Mouse (Mus musculus): ENCODE results near the gene Map2k5. TPM values are rescaled to one million over a fixed set of nuclear protein-coding genes. Genes with fewer than 3 reads are reported as not detected.

Gene Map2k5
- polyA plus RNA-seq, 1 experiment from 2014 or later: 29.1 TPM

- Histone ChIP-seq H3K36me3 (ENCODE audit: control insufficient read depth, insufficient read depth) (0 out of 2 replicates have a peak, but pooled peaks cover 4% of the 10 kb centered on the region), H3K9ac (ENCODE audit: low read length) (no peak overlapping the region), H3K4me1 (ENCODE audit: control insufficient read depth, insufficient read depth, low read length) (peaks cover 7% of the 10 kb centered on the region; the same call in 1 of the 2 replicates), H3K4me2 (ENCODE audit: low read depth, low read length) (no peak overlapping the region), H3K4me3 (ENCODE audit: low read length) (no peak overlapping the region), H3K9me3 (replicated peaks; ENCODE audit: control insufficient read depth, low read length) (no peaks in the 10 kb centered on the region), H3K27ac (ENCODE audit: low read length) (no peak overlapping the region), H3K27me3 (ENCODE audit: control insufficient read depth, insufficient read depth, low read length) (0 out of 2 replicates have a peak, but pooled peaks cover 2% of the 10 kb centered on the region)
- 75% methylated on average over 11 of the region's 11 CpGs for WGBS
- no peak for ATAC-seq (replicated peaks; ENCODE audit: extremely low read depth, insufficient read depth, low FRiP score)
Observed at GRCm38 (mm10) chr9:63181337-63182178, 196.1 kb downstream of the Map2k5 start.

- H3K4me1 ChIP-seq (ENCODE audit: control insufficient read depth, insufficient read depth, low read length): peaks cover 7% of the 10 kb centered on the region; the same call in 1 of the 2 replicates
- WGBS: 77% methylated on average over 8 of the region's 8 CpGs
Observed at GRCm38 (mm10) chr9:63178296-63178695, 199.4 kb downstream of the Map2k5 start.

GRCm38 (mm10) chr9:63174001-63174721, 203.5 kb downstream of the Map2k5 start:
- no peak overlapping the region for H3K4me2 ChIP-seq (ENCODE audit: low read depth, low read length)
- H3K9ac ChIP-seq (ENCODE audit: low read length): no peak overlapping the region
- H3K27ac ChIP-seq (ENCODE audit: low read length): no peak overlapping the region
- H3K4me1 ChIP-seq (ENCODE audit: control insufficient read depth, insufficient read depth, low read length): no peaks in the 10 kb centered on the region
- no peak overlapping the region for H3K4me3 ChIP-seq (ENCODE audit: low read length)
- ATAC-seq (replicated peaks; ENCODE audit: extremely low read depth, insufficient read depth, low FRiP score): no peak
- peaks cover 3% of the 10 kb centered on the region for H3K36me3 ChIP-seq (ENCODE audit: control insufficient read depth, insufficient read depth)
- no peaks in the 10 kb centered on the region for H3K27me3 ChIP-seq (ENCODE audit: control insufficient read depth, insufficient read depth, low read length)
- H3K9me3 ChIP-seq (replicated peaks; ENCODE audit: control insufficient read depth, low read length): 0 out of 2 replicates have a peak, but pooled peaks cover under 1% of the 10 kb centered on the region
- WGBS: 86% methylated on average over 8 of the region's 8 CpGs

More at GRCm38 (mm10) chr9:63178296-63178695, 199.4 kb downstream of the Map2k5 start:
- H3K4me2 ChIP-seq (ENCODE audit: low read depth, low read length): no peak overlapping the region
- H3K36me3 ChIP-seq (ENCODE audit: control insufficient read depth, insufficient read depth): 0 out of 2 replicates have a peak, but pooled peaks cover 4% of the 10 kb centered on the region
- no peak overlapping the region for H3K4me3 ChIP-seq (ENCODE audit: low read length)
- H3K27me3 ChIP-seq (ENCODE audit: control insufficient read depth, insufficient read depth, low read length): 0 out of 2 replicates have a peak, but pooled peaks cover 2% of the 10 kb centered on the region
- no peak for ATAC-seq (replicated peaks; ENCODE audit: extremely low read depth, insufficient read depth, low FRiP score)
- no peaks in the 10 kb centered on the region for H3K9me3 ChIP-seq (replicated peaks; ENCODE audit: control insufficient read depth, low read length)
- H3K27ac ChIP-seq (ENCODE audit: low read length): no peak overlapping the region
- H3K9ac ChIP-seq (ENCODE audit: low read length): no peak overlapping the region

GRCm38 (mm10) chr9:63171951-63172350, 205.8 kb downstream of the Map2k5 start:
- WGBS: 32% methylated on average over 2 of the region's 2 CpGs

GRCm38 (mm10) chr9:63169127-63169526, 208.6 kb downstream of the Map2k5 start:
- Histone ChIP-seq H3K4me3 (ENCODE audit: low read length) (no peak overlapping the region), H3K27me3 (ENCODE audit: control insufficient read depth, insufficient read depth, low read length) (no peaks in the 10 kb centered on the region), H3K36me3 (ENCODE audit: control insufficient read depth, insufficient read depth) (peaks cover 4% of the 10 kb centered on the region), H3K4me1 (ENCODE audit: control insufficient read depth, insufficient read depth, low read length) (no peaks in the 10 kb centered on the region), H3K9ac (ENCODE audit: low read length) (no peak overlapping the region), H3K4me2 (ENCODE audit: low read depth, low read length) (no peak overlapping the region), H3K27ac (ENCODE audit: low read length) (no peak overlapping the region), H3K9me3 (replicated peaks; ENCODE audit: control insufficient read depth, low read length) (0 out of 2 replicates have a peak, but pooled peaks cover 2% of the 10 kb centered on the region)
- ATAC-seq (replicated peaks; ENCODE audit: extremely low read depth, insufficient read depth, low FRiP score): no peak
- WGBS: 67% methylated on average over 1 of the region's 1 CpGs

More at GRCm38 (mm10) chr9:63171951-63172350, 205.8 kb downstream of the Map2k5 start:
- no peak overlapping the region for H3K9ac ChIP-seq (ENCODE audit: low read length)
- H3K4me2 ChIP-seq (ENCODE audit: low read depth, low read length): no peak overlapping the region
- no peak overlapping the region for H3K27ac ChIP-seq (ENCODE audit: low read length)
- ATAC-seq (replicated peaks; ENCODE audit: extremely low read depth, insufficient read depth, low FRiP score): no peak
- H3K27me3 ChIP-seq (ENCODE audit: control insufficient read depth, insufficient read depth, low read length): no peaks in the 10 kb centered on the region
- H3K4me3 ChIP-seq (ENCODE audit: low read length): no peak overlapping the region
- peaks cover 4% of the 10 kb centered on the region for H3K36me3 ChIP-seq (ENCODE audit: control insufficient read depth, insufficient read depth)
- H3K9me3 ChIP-seq (replicated peaks; ENCODE audit: control insufficient read depth, low read length): 0 out of 2 replicates have a peak, but pooled peaks cover 2% of the 10 kb centered on the region
- no peaks in the 10 kb centered on the region for H3K4me1 ChIP-seq (ENCODE audit: control insufficient read depth, insufficient read depth, low read length)

GRCm38 (mm10) chr9:63165070-63165469, 212.6 kb downstream of the Map2k5 start:
- no peak overlapping the region for H3K4me3 ChIP-seq (ENCODE audit: low read length)
- H3K27ac ChIP-seq (ENCODE audit: low read length): no peak overlapping the region
- 0 out of 2 replicates have a peak, but pooled peaks cover 2% of the 10 kb centered on the region for H3K9me3 ChIP-seq (replicated peaks; ENCODE audit: control insufficient read depth, low read length)
- no peaks in the 10 kb centered on the region for H3K4me1 ChIP-seq (ENCODE audit: control insufficient read depth, insufficient read depth, low read length)
- WGBS: 42% methylated on average over 9 of the region's 9 CpGs
- no peak for ATAC-seq (replicated peaks; ENCODE audit: extremely low read depth, insufficient read depth, low FRiP score)
- peaks cover 4% of the 10 kb centered on the region for H3K36me3 ChIP-seq (ENCODE audit: control insufficient read depth, insufficient read depth)
- H3K27me3 ChIP-seq (ENCODE audit: control insufficient read depth, insufficient read depth, low read length): no peaks in the 10 kb centered on the region; the same call in 1 of the 2 replicates
- no peak overlapping the region for H3K9ac ChIP-seq (ENCODE audit: low read length)
- H3K4me2 ChIP-seq (ENCODE audit: low read depth, low read length): no peak overlapping the region

GRCm38 (mm10) chr9:63163756-63164155, 213.9 kb downstream of the Map2k5 start:
- Histone ChIP-seq H3K9me3 (replicated peaks; ENCODE audit: control insufficient read depth, low read length) (no peaks in the 10 kb centered on the region), H3K4me3 (ENCODE audit: low read length) (no peak overlapping the region), H3K4me2 (ENCODE audit: low read depth, low read length) (no peak overlapping the region), H3K27ac (ENCODE audit: low read length) (no peak overlapping the region), H3K4me1 (ENCODE audit: control insufficient read depth, insufficient read depth, low read length) (no peaks in the 10 kb centered on the region), H3K36me3 (ENCODE audit: control insufficient read depth, insufficient read depth) (no peaks in the 10 kb centered on the region), H3K9ac (ENCODE audit: low read length) (no peak overlapping the region), H3K27me3 (ENCODE audit: control insufficient read depth, insufficient read depth, low read length) (peaks cover 10% of the 10 kb centered on the region)
- WGBS: 82% methylated on average over 8 of the region's 8 CpGs
- ATAC-seq (replicated peaks; ENCODE audit: extremely low read depth, insufficient read depth, low FRiP score): no peak

- Histone ChIP-seq H3K36me3 (ENCODE audit: control insufficient read depth, insufficient read depth) (no peaks in the 10 kb centered on the region), H3K4me2 (ENCODE audit: low read depth, low read length) (no peak overlapping the region), H3K4me1 (ENCODE audit: control insufficient read depth, insufficient read depth, low read length) (peaks cover 5% of the 10 kb centered on the region), H3K27ac (ENCODE audit: low read length) (no peak overlapping the region), H3K27me3 (ENCODE audit: control insufficient read depth, insufficient read depth, low read length) (peaks cover 76% of the 10 kb centered on the region), H3K9ac (ENCODE audit: low read length) (no peak overlapping the region), H3K9me3 (replicated peaks; ENCODE audit: control insufficient read depth, low read length) (peaks cover 3% of the 10 kb centered on the region), H3K4me3 (ENCODE audit: low read length) (no peak overlapping the region)
- WGBS: 27% methylated on average over 14 of the region's 14 CpGs
- no peak for ATAC-seq (replicated peaks; ENCODE audit: extremely low read depth, insufficient read depth, low FRiP score)
Observed at GRCm38 (mm10) chr9:63151949-63152348, 225.8 kb downstream of the Map2k5 start.

Data from heart, embryonic 16.5 days (tissue).